In genomic region chr7:100027353-100027752, GRCm38 (mm10) we compare ENCODE assay signal across 21 mouse cellular contexts. TPM values are rescaled to one million over a fixed set of nuclear protein-coding genes. Genes with fewer than 3 reads are reported as not detected.
DNase-seq lines count a peak whose midpoint lies in the region; ATAC-seq and TF ChIP-seq lines count a peak whose summit lies in the region.
"Had no signal": no experiment of that assay in that cellular context is flagged by ENCODE, and none has a peak within 500 bp of the region (broad histone marks: within the 10 kb centered on the region; RNA-seq: fewer than 3 reads in every experiment).

No protein-coding gene starts in this region.

- H3K9me3 ChIP-seq in kidney, postnatal 0 days (replicated peaks; ENCODE audit: low read length): no peaks in the 10 kb centered on the region
- H3K9me3 ChIP-seq in lung, embryonic 14.5 days (ENCODE audit: low read depth, low read length): no peaks in the 10 kb centered on the region
- H3K9me3 ChIP-seq in midbrain, embryonic 11.5 days (ENCODE audit: control insufficient read depth, low read length): no peaks in the 10 kb centered on the region
- no peaks in the 10 kb centered on the region for H3K9me3 ChIP-seq in midbrain, embryonic 15.5 days
- H3K9me3 ChIP-seq: embryonic facial prominence, embryonic 10.5 days; forebrain, embryonic 13.5 days; heart, embryonic 15.5 days had no signal

- WGBS in kidney, postnatal 0 days: 44% methylated on average over 5 of the region's 5 CpGs
- 20% methylated on average over 5 of the region's 5 CpGs for WGBS in lung, embryonic 14.5 days
- 69% methylated on average over 5 of the region's 5 CpGs for WGBS in midbrain, embryonic 11.5 days
- 73% methylated on average over 5 of the region's 5 CpGs for WGBS in midbrain, embryonic 15.5 days

- peak; percentile 54 for DNase-seq in kidney, postnatal 0 days (ENCODE audit: low spot score)
- DNase-seq in kidney, adult 11 months: no peak
- peak; percentile 54 for DNase-seq in lung, embryonic 14.5 days
- no peak for DNase-seq in lung, adult 18-20 months
- peak; percentile 39 for DNase-seq in midbrain, embryonic 11.5 days (ENCODE audit: low spot score, missing footprints)
- no peak for DNase-seq in cerebellum, postnatal 10 days
- DNase-seq: adrenal gland, adult 2 months; adrenal gland, postnatal 25 days; cerebellum, adult 18-20 months; cerebellum, adult 9-11 months; forebrain, postnatal 0 days; gastrocnemius, postnatal 14 days; heart, adult 2 months; heart, postnatal 14 days had no signal

- no peaks in the 10 kb centered on the region for H3K36me3 ChIP-seq in kidney, postnatal 0 days (ENCODE audit: insufficient read depth, low read length)
- H3K36me3 ChIP-seq in lung, embryonic 14.5 days (ENCODE audit: insufficient read depth): no peaks in the 10 kb centered on the region
- no peaks in the 10 kb centered on the region for H3K36me3 ChIP-seq in midbrain, embryonic 11.5 days (ENCODE audit: control insufficient read depth, insufficient read depth, low read length)
- no peaks in the 10 kb centered on the region for H3K36me3 ChIP-seq in midbrain, embryonic 15.5 days (replicated peaks)
- H3K36me3 ChIP-seq: embryonic facial prominence, embryonic 10.5 days; heart, embryonic 15.5 days had no signal

- H3K4me2 ChIP-seq in kidney, postnatal 0 days (ENCODE audit: low read length): no peak overlapping the region
- no peak overlapping the region for H3K4me2 ChIP-seq in lung, embryonic 14.5 days
- H3K4me2 ChIP-seq in midbrain, embryonic 11.5 days: no peak overlapping the region
- no peak overlapping the region for H3K4me2 ChIP-seq in midbrain, embryonic 15.5 days
- H3K4me2 ChIP-seq: forebrain, embryonic 13.5 days; heart, embryonic 11.5 days; heart, embryonic 15.5 days had no signal

- TF ChIP-seq CTCF in kidney, postnatal 0 days (IDR thresholded peaks at IDR 0.05; ENCODE audit: low read depth): no peak
- no peak for TF ChIP-seq CTCF in lung, embryonic 14.5 days (IDR thresholded peaks at IDR 0.05; ENCODE audit: low read depth)

- no peak overlapping the region for H3K27ac ChIP-seq in kidney, postnatal 0 days
- no peak overlapping the region for H3K27ac ChIP-seq in lung, embryonic 14.5 days (ENCODE audit: low read depth)
- no peak overlapping the region for H3K27ac ChIP-seq in midbrain, embryonic 11.5 days (ENCODE audit: low read depth, low read length)
- no peak overlapping the region for H3K27ac ChIP-seq in midbrain, embryonic 15.5 days
- H3K27ac ChIP-seq: embryonic facial prominence, embryonic 10.5 days; forebrain, embryonic 13.5 days; heart, adult 2 months; heart, embryonic 15.5 days had no signal

- ATAC-seq in kidney, postnatal 0 days (replicated peaks; ENCODE audit: low FRiP score, low read depth): no peak
- peak; percentile 73; the same call in 1 of the 2 replicates for ATAC-seq in lung, embryonic 14.5 days (ENCODE audit: insufficient read depth)
- ATAC-seq in midbrain, embryonic 11.5 days (ENCODE audit: low FRiP score): no peak
- no peak for ATAC-seq in midbrain, embryonic 15.5 days (replicated peaks)
- ATAC-seq: activated CD4-positive, CD25-positive, alpha-beta regulatory T cell, adult 4 months; forebrain, embryonic 13.5 days; forebrain, postnatal 0 days; Patski had no signal

- H3K9ac ChIP-seq in kidney, postnatal 0 days (ENCODE audit: low read depth, low read length): no peak overlapping the region
- no peak overlapping the region for H3K9ac ChIP-seq in lung, embryonic 14.5 days
- H3K9ac ChIP-seq in midbrain, embryonic 11.5 days (ENCODE audit: low read length): no peak overlapping the region
- no peak overlapping the region for H3K9ac ChIP-seq in midbrain, embryonic 15.5 days
- H3K9ac ChIP-seq: forebrain, embryonic 13.5 days; forebrain, postnatal 0 days; heart, embryonic 15.5 days had no signal

- H3K4me3 ChIP-seq in kidney, postnatal 0 days (replicated peaks; ENCODE audit: low read depth, low read length): no peak overlapping the region
- no peak overlapping the region for H3K4me3 ChIP-seq in lung, embryonic 14.5 days (ENCODE audit: low read depth, low read length)
- H3K4me3 ChIP-seq in midbrain, embryonic 11.5 days (ENCODE audit: low read depth, low read length): no peak overlapping the region
- no peak overlapping the region for H3K4me3 ChIP-seq in midbrain, embryonic 15.5 days
- H3K4me3 ChIP-seq: embryonic facial prominence, embryonic 10.5 days; forebrain, embryonic 13.5 days; heart, adult 2 months; heart, embryonic 15.5 days had no signal

- 0 out of 2 replicates have a peak, but pooled peaks cover 3% of the 10 kb centered on the region for H3K4me1 ChIP-seq in kidney, postnatal 0 days (replicated peaks; ENCODE audit: insufficient read depth, low read length)
- H3K4me1 ChIP-seq in lung, embryonic 14.5 days (ENCODE audit: insufficient read depth): no peaks in the 10 kb centered on the region
- no peaks in the 10 kb centered on the region for H3K4me1 ChIP-seq in midbrain, embryonic 11.5 days (ENCODE audit: control insufficient read depth, insufficient read depth, low read length)
- H3K4me1 ChIP-seq in midbrain, embryonic 15.5 days: no peaks in the 10 kb centered on the region
- H3K4me1 ChIP-seq: embryonic facial prominence, embryonic 10.5 days; forebrain, embryonic 13.5 days; heart, embryonic 15.5 days had no signal

- no peaks in the 10 kb centered on the region for H3K27me3 ChIP-seq in kidney, postnatal 0 days (ENCODE audit: insufficient read depth, low read length)
- H3K27me3 ChIP-seq in lung, embryonic 14.5 days (ENCODE audit: insufficient read depth, low read length): no peaks in the 10 kb centered on the region
- no peaks in the 10 kb centered on the region for H3K27me3 ChIP-seq in midbrain, embryonic 11.5 days (ENCODE audit: control insufficient read depth, insufficient read depth, low read length)
- no peaks in the 10 kb centered on the region for H3K27me3 ChIP-seq in midbrain, embryonic 15.5 days (replicated peaks)
- H3K27me3 ChIP-seq: forebrain, embryonic 13.5 days; Patski had no signal

RNA-seq across cellular contexts. Expression of gene Chrdl2, which starts 21.4 kb away (rescaled TPM):
- 0.22 and 0.32 TPM in 2 replicates for polyA plus RNA-seq in kidney, postnatal 0 days (2015; fragmentation: Nextera tagmentation; extraction: Ambion mirVana)
- 0.12 TPM in 1 of 2 replicates, not detected in the other for polyA plus RNA-seq in lung, embryonic 14.5 days (2014; fragmentation: Nextera tagmentation; extraction: Ambion mirVana)
- polyA plus RNA-seq in midbrain, embryonic 11.5 days (2014; fragmentation: Nextera tagmentation; extraction: Ambion mirVana): 0.11 TPM in 1 of 2 replicates, not detected in the other
- polyA plus RNA-seq in midbrain, embryonic 15.5 days (2015; fragmentation: Nextera tagmentation; extraction: Ambion mirVana): 0.34 TPM in 1 of 2 replicates, not detected in the other
- polyA plus RNA-seq: activated CD4-positive, CD25-positive, alpha-beta regulatory T cell, adult 4 months; adrenal gland, adult 2 months; forebrain, embryonic 13.5 days had no signal

RNA-seq across cellular contexts. Expression of gene Rnf169, which starts 47.1 kb away (rescaled TPM):
- polyA plus RNA-seq in kidney, postnatal 0 days (2015; fragmentation: Nextera tagmentation; extraction: Ambion mirVana): 4.4 and 5.0 TPM in 2 replicates
- polyA plus RNA-seq in lung, embryonic 14.5 days (2014; fragmentation: Nextera tagmentation; extraction: Ambion mirVana): 7.8 and 8.1 TPM in 2 replicates
- polyA plus RNA-seq in midbrain, embryonic 11.5 days (2014; fragmentation: Nextera tagmentation; extraction: Ambion mirVana): 6.5 and 6.6 TPM in 2 replicates
- polyA plus RNA-seq in midbrain, embryonic 15.5 days (2015; fragmentation: Nextera tagmentation; extraction: Ambion mirVana): 5.7 and 6.2 TPM in 2 replicates

Comparison
In these comparisons a context has a peak if more than half of its experiments do, and no peak if none do; other contexts are left out.
1. DNase-seq: peak in kidney, postnatal 0 days (single experiment), lung, embryonic 14.5 days (single experiment) and midbrain, embryonic 11.5 days (single experiment); none in kidney, adult 11 months (single experiment), lung, adult 18-20 months (0 of 2) and cerebellum, postnatal 10 days (0 of 2).